Mouse (Mus musculus): ENCODE data around the gene Zfp683. TPM values are rescaled to one million over a fixed set of nuclear protein-coding genes. Genes with fewer than 3 reads are reported as not detected.
A peak's percentile ranks its signal among the peaks of the same experiment; 100 is the strongest.

The Zfp683 gene
- polyA plus RNA-seq, 1 experiment = 4.9 TPM

- TF ChIP-seq CTCF (IDR thresholded peaks at IDR 0.05; ENCODE audit: borderline replicate concordance, control insufficient read depth, extremely low read depth, insufficient read depth, low read length, poor library complexity) = no peak
- no peak for TF ChIP-seq POLR2A (IDR thresholded peaks at IDR 0.05; ENCODE audit: control insufficient read depth, extremely low read depth, insufficient read depth, low read length, poor library complexity)
- Histone ChIP-seq H3K36me3 (ENCODE audit: control insufficient read depth, insufficient read depth, low read length) (no peaks in the 10 kb centered on the region), H3K4me3 (ENCODE audit: control insufficient read depth, insufficient read depth, low read length) (no peak overlapping the region), H3K4me1 (replicated peaks; ENCODE audit: control insufficient read depth, insufficient read depth, low read length) (peaks cover 22% of the 10 kb centered on the region), H3K27me3 (ENCODE audit: control insufficient read depth, insufficient read depth, low read length) (no peaks in the 10 kb centered on the region), H3K27ac (ENCODE audit: control insufficient read depth, insufficient read depth, low read length) (no peak overlapping the region)
- 65% methylated on average over 5 of the region's 5 CpGs for WGBS
- DNase-seq = no peak
These were observed 6.0 kb upstream of the Zfp683 start for GRCm38 (mm10) chr4:134047648-134048047.

GRCm38 (mm10) chr4:134051912-134052311, 1.7 kb upstream of the Zfp683 start:
- no peaks in the 10 kb centered on the region for H3K27me3 ChIP-seq (ENCODE audit: control insufficient read depth, insufficient read depth, low read length)
- no peaks in the 10 kb centered on the region for H3K36me3 ChIP-seq (ENCODE audit: control insufficient read depth, insufficient read depth, low read length)
- H3K4me1 ChIP-seq (replicated peaks; ENCODE audit: control insufficient read depth, insufficient read depth, low read length) = peaks cover 21% of the 10 kb centered on the region
- TF ChIP-seq CTCF (IDR thresholded peaks at IDR 0.05; ENCODE audit: borderline replicate concordance, control insufficient read depth, extremely low read depth, insufficient read depth, low read length, poor library complexity) (no peak), POLR2A (IDR thresholded peaks at IDR 0.05; ENCODE audit: control insufficient read depth, extremely low read depth, insufficient read depth, low read length, poor library complexity) (no peak)
- no peak overlapping the region for H3K27ac ChIP-seq (ENCODE audit: control insufficient read depth, insufficient read depth, low read length)
- WGBS = 88% methylated on average over 5 of the region's 5 CpGs
- H3K4me3 ChIP-seq (ENCODE audit: control insufficient read depth, insufficient read depth, low read length) = no peak overlapping the region
- no peak for DNase-seq

- Histone ChIP-seq H3K36me3 (ENCODE audit: control insufficient read depth, insufficient read depth, low read length) (no peaks in the 10 kb centered on the region), H3K4me3 (ENCODE audit: control insufficient read depth, insufficient read depth, low read length) (0 out of 2 replicates have a peak overlapping the region, but pooled peaks have one; percentile 1), H3K4me1 (replicated peaks; ENCODE audit: control insufficient read depth, insufficient read depth, low read length) (peaks cover 26% of the 10 kb centered on the region), H3K27me3 (ENCODE audit: control insufficient read depth, insufficient read depth, low read length) (no peaks in the 10 kb centered on the region), H3K27ac (ENCODE audit: control insufficient read depth, insufficient read depth, low read length) (peak overlapping the region; percentile 13; the same call in 1 of the 2 replicates)
- no peak for TF ChIP-seq CTCF (IDR thresholded peaks at IDR 0.05; ENCODE audit: borderline replicate concordance, control insufficient read depth, extremely low read depth, insufficient read depth, low read length, poor library complexity)
- TF ChIP-seq POLR2A (IDR thresholded peaks at IDR 0.05; ENCODE audit: control insufficient read depth, extremely low read depth, insufficient read depth, low read length, poor library complexity) = no peak
- peak; percentile 10 for DNase-seq
- WGBS = 3% methylated on average over 8 of the region's 8 CpGs
These were observed 1.1 kb upstream of the Zfp683 start for GRCm38 (mm10) chr4:134052560-134052959.

- Histone ChIP-seq H3K27ac (ENCODE audit: control insufficient read depth, insufficient read depth, low read length) (peak overlapping the region; percentile 66), H3K4me1 (replicated peaks; ENCODE audit: control insufficient read depth, insufficient read depth, low read length) (peaks cover 41% of the 10 kb centered on the region), H3K36me3 (ENCODE audit: control insufficient read depth, insufficient read depth, low read length) (no peaks in the 10 kb centered on the region), H3K27me3 (ENCODE audit: control insufficient read depth, insufficient read depth, low read length) (no peaks in the 10 kb centered on the region), H3K4me3 (ENCODE audit: control insufficient read depth, insufficient read depth, low read length) (peak overlapping the region; percentile 36)
- 26% methylated on average over 14 of the region's 14 CpGs for WGBS
- TF ChIP-seq CTCF (IDR thresholded peaks at IDR 0.05; ENCODE audit: borderline replicate concordance, control insufficient read depth, extremely low read depth, insufficient read depth, low read length, poor library complexity) = no peak
- no peak for TF ChIP-seq POLR2A (IDR thresholded peaks at IDR 0.05; ENCODE audit: control insufficient read depth, extremely low read depth, insufficient read depth, low read length, poor library complexity)
- peak; percentile 43 for DNase-seq
These were observed 4.6 kb downstream of the Zfp683 start for GRCm38 (mm10) chr4:134058166-134058715.

GRCm38 (mm10) chr4:134058908-134059307, 5.3 kb downstream of the Zfp683 start:
- H3K27me3 ChIP-seq (ENCODE audit: control insufficient read depth, insufficient read depth, low read length) = no peaks in the 10 kb centered on the region
- peak overlapping the region; percentile 66 for H3K27ac ChIP-seq (ENCODE audit: control insufficient read depth, insufficient read depth, low read length)
- peak; percentile 5 for DNase-seq
- H3K4me1 ChIP-seq (replicated peaks; ENCODE audit: control insufficient read depth, insufficient read depth, low read length) = peaks cover 41% of the 10 kb centered on the region
- TF ChIP-seq CTCF (IDR thresholded peaks at IDR 0.05; ENCODE audit: borderline replicate concordance, control insufficient read depth, extremely low read depth, insufficient read depth, low read length, poor library complexity) (no peak), POLR2A (IDR thresholded peaks at IDR 0.05; ENCODE audit: control insufficient read depth, extremely low read depth, insufficient read depth, low read length, poor library complexity) (no peak)
- H3K4me3 ChIP-seq (ENCODE audit: control insufficient read depth, insufficient read depth, low read length) = peak overlapping the region; percentile 36
- no peaks in the 10 kb centered on the region for H3K36me3 ChIP-seq (ENCODE audit: control insufficient read depth, insufficient read depth, low read length)
- 50% methylated on average over 6 of the region's 6 CpGs for WGBS

GRCm38 (mm10) chr4:134060135-134060865, 6.7 kb downstream of the Zfp683 start, which contains the start of gene Crybg2:
TSS of gene Crybg2 (plus strand) at chr4:134060815.
- Histone ChIP-seq H3K4me3 (ENCODE audit: control insufficient read depth, insufficient read depth, low read length) (peak within 1 kb of the TSS; percentile 10), H3K4me1 (replicated peaks; ENCODE audit: control insufficient read depth, insufficient read depth, low read length) (peaks cover 41% of the 10 kb centered on the region), H3K27me3 (ENCODE audit: control insufficient read depth, insufficient read depth, low read length) (no peaks in the 10 kb centered on the region), H3K27ac (ENCODE audit: control insufficient read depth, insufficient read depth, low read length) (peak within 1 kb of the TSS; percentile 62; the same call in 1 of the 2 replicates), H3K36me3 (ENCODE audit: control insufficient read depth, insufficient read depth, low read length) (no peaks in the 10 kb centered on the region)
- 93% methylated on average over 28 of the region's 28 CpGs for WGBS
- no peak for DNase-seq
- TF ChIP-seq POLR2A (IDR thresholded peaks at IDR 0.05; ENCODE audit: control insufficient read depth, extremely low read depth, insufficient read depth, low read length, poor library complexity) (no peak), CTCF (IDR thresholded peaks at IDR 0.05; ENCODE audit: borderline replicate concordance, control insufficient read depth, extremely low read depth, insufficient read depth, low read length, poor library complexity) (no peak)

All from thymus, adult 2 months (tissue).